In genomic region chr3:123158579-123158978, GRCm38 (mm10) we compare ENCODE assay signal across 10 mouse cellular contexts.
A peak's percentile ranks its signal among the peaks of the same experiment; 100 is the strongest.
DNase-seq lines count a peak whose midpoint lies in the region; ATAC-seq and TF ChIP-seq lines count a peak whose summit lies in the region.
"Had no signal": no experiment of that assay in that cellular context is flagged by ENCODE, and none has a peak within 500 bp of the region (broad histone marks: within the 10 kb centered on the region; RNA-seq: fewer than 3 reads in every experiment).

No protein-coding gene starts in this region.

- 23% methylated on average over 6 of the region's 6 CpGs for WGBS in bone marrow, adult 2 months

- no peak overlapping the region for H3K4me3 ChIP-seq in bone marrow, adult 2 months (replicated peaks; ENCODE audit: control insufficient read depth, low read depth, low read length)
- H3K4me3 ChIP-seq: erythroblast, embryonic 14.5 days; megakaryocyte, embryonic 14.5 days had no signal

- peak; percentile 31 for DNase-seq in ovary, postnatal 14 days (ENCODE audit: low spot score)
- DNase-seq in ovary, postnatal 10 days (ENCODE audit: low spot score), result no peak
- peak; percentile 74 for DNase-seq in gastrocnemius, postnatal 25 days
- peak; percentile 40 to 41 for DNase-seq in kidney, postnatal 25 days
- DNase-seq in yolk sac, embryonic 10.5 days (ENCODE audit: low spot score), result no peak

- H3K27ac ChIP-seq in bone marrow, adult 2 months (ENCODE audit: control insufficient read depth, insufficient read depth, low read depth, low read length, poor library complexity), result no peak overlapping the region

- no peak for TF ChIP-seq POLR2A in bone marrow, adult 2 months (IDR thresholded peaks at IDR 0.05; ENCODE audit: borderline replicate concordance, control insufficient read depth, low read depth, low read length)

- ATAC-seq in cerebellum, adult (ENCODE audit: insufficient number of reproducible peaks, low FRiP score, low TSS enrichment), result no peak
- ATAC-seq in activated CD4-positive, CD25-positive, alpha-beta regulatory T cell, adult 4 months, result no peak

- H3K4me1 ChIP-seq in bone marrow, adult 2 months (ENCODE audit: control insufficient read depth, insufficient read depth, low read length), result no peaks in the 10 kb centered on the region; the same call in 1 of the 2 replicates

- peak; percentile 45 for TF ChIP-seq CTCF in bone marrow, adult 2 months (IDR thresholded peaks at IDR 0.05; ENCODE audit: control insufficient read depth, insufficient read depth, low read length)

Comparison
In these comparisons a context has a peak if more than half of its experiments do, and no peak if none do; other contexts are left out.
1. DNase-seq: peak in ovary, postnatal 14 days (single experiment), gastrocnemius, postnatal 25 days (single experiment) and kidney, postnatal 25 days (2 of 2); none in ovary, postnatal 10 days (single experiment) and yolk sac, embryonic 10.5 days (single experiment).